Mouse (Mus musculus) ovary, adult 18-20 months (tissue): ENCODE measurements at regions not wholly inside any gene's neighbourhood (a gene's known extent, or its start where the extent isn't known, plus 50 kb on each side); places are given as distances from the start of the nearest gene placed in this dataset.
"Not testable (repeated sequence)": the region's sequence is repeated elsewhere in the genome, so short reads cannot be mapped to it uniquely, and the experiment has no call there.

ENCODE experiments used
- DNase-seq: peaks from one replicate; pipeline ENCODE4 v3.0.0; 2022; ENCODE audit warnings: low spot score, mixed read lengths

GRCm38 (mm10) chr15:38409168-38409567 is 983.8 kb downstream of the 4930447A16Rik start:
- no peak for DNase-seq

DNA sequence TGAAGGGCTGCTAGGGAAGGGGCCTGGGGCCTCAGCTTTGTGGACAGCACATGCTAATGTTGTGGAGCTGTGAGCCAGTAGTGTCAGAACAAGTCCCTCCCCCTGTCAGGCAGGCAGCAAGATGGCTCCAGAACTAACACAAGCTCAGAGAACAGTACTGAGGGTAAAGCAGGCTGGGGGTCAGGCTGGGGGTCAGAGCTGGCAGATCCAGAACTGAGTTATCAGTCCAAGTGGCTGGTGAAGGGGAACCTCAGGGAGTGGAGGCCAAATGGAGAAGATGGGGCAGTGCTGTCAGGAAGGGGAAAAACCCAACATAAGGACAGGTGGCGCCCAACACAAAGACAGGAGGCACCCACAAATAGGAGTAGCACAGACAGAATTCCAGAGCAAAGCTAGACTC is 985.1 kb downstream of the 4930447A16Rik start:
- DNase-seq: no peak

DNA sequence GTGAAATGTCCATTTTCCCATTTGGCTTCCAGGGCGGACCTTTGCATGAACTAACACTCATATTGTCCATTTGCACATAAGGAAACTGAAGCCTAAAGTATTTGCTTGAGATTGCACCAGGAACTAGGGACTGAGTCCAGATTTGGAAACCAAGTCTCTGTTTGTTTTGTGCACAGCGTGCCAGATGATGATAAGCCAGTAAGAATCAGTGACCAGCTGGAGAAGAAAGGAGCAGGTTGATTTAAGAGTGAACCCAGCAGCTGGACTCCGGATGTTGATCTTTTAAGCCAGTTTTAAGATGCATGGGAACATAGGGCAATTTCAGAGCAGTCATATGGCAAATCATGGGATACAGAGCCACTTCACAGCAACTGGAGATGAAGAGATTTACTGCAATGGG is 987.1 kb downstream of the 4930447A16Rik start:
- no peak for DNase-seq

GRCm38 (mm10) chr15:38413329-38413728 is 988.0 kb downstream of the 4930447A16Rik start:
- no peak for DNase-seq

DNA sequence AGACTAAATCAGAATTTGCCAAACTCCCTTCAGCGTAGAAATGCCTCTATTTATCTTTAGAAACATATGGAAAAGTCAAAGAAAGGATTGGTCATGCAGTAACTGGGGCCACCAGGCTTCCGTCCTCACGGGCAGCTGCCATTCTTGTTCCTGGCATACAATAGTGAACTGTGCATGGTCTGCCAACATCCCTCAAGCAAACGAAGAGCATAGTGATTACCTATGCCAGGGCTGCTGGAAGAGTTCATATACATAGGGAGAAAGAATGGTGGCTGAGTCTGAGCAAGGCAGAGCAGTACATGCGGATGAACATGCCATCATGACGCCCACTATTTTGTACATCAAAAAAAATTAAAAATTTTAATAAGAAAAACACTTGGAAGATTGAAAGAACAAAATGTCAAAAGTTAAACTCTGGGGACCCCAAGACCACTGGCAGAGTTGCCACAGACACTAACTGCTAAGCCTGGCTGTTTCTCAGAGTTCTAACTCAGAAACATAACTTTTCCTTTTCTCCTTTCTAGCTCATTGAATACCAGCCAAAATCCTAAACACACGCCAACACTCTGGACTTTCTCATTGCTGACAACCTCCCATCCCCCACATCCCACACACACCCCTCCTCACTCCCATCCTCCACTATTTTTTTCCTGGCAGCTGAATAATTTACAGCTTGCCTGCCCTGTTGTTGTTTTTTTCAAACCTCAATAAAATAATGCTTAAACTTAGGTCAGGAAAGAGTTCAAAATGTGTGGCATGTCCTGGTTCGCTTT is 989.1 kb downstream of the 4930447A16Rik start:
- no peak for DNase-seq

DNA sequence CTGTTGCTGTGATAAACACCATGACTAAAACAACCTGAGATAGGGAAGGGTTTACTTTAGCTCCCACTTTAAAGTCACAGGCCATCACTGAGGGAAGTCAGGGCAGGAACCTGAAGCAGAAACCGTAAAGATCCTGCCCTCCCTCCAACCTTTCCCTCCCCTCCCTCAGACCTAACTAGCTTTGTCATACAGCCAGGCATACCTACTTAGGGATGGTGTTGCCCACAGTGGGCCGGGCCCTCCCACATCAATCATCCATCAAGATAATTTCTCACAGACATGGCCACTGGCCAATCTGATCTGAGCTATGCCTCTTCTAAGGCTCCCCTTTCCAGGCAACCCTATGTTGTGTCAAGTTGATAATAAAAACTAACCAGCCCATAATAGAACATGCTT is 989.7 kb downstream of the 4930447A16Rik start:
- DNase-seq: no peak

- DNase-seq: no peak
These were observed 994.3 kb downstream of the 4930447A16Rik start for GRCm38 (mm10) chr15:38419621-38420020.

DNA sequence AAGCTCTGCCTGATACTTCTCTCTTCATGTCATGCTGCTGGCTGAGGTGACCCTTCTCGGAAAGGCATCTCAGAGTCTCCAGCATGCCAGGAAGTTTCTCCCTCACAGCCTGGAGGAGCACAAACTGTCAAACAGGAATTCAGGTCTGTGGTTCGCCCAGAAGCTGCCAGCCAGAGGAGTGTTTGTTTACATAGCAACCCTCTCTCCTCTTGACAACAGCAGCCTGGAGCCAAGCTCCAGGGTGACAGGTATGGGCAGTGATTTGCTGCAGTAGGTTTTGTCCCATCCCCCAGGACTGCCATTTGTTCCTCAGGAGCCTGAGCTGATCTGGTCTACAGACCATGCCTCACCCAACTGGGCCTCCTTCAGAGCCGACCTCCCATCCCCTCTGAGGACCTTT is 995.4 kb downstream of the 4930447A16Rik start:
- DNase-seq: no peak

DNA sequence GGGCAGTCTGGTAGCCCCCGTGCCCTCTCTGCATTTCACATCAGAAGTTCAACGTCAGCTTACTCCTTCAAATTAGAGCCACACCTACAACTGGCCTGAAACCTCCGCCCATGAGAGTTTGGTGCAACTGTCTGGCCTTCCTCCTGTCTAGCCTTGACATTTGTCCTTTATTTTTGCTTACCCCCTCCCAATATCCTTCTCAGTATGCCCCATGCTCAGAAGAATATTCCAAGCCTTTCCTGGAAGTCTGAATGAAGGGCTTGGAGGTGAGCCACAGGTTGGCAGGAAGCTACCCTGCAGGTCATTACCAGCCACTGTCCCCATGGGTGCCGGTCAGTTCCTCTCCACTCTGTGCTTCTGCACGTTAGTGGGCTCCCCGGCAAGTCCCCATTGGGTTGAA is 997.4 kb downstream of the 4930447A16Rik start:
- no peak for DNase-seq

DNA sequence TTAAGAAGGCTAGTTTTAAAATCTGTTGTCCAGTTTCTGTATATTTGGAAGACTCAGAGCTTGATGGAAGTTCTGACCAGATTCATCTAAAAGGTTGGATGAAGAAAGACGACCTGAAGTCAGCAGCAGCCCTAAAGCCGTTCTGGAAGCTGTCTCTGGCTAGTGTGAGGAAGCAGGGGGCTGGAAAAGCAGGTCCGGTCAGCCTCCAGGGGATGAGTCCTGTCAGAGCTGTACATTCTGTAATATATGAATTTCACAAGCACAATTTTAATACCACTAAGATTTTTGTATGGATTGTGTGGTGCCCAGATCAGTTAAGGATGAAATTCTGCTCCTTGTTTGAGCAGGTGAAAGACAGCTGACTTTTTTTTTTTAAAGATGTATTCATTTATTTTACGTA is 1000.2 kb downstream of the 4930447A16Rik start:
- DNase-seq: no peak

DNA sequence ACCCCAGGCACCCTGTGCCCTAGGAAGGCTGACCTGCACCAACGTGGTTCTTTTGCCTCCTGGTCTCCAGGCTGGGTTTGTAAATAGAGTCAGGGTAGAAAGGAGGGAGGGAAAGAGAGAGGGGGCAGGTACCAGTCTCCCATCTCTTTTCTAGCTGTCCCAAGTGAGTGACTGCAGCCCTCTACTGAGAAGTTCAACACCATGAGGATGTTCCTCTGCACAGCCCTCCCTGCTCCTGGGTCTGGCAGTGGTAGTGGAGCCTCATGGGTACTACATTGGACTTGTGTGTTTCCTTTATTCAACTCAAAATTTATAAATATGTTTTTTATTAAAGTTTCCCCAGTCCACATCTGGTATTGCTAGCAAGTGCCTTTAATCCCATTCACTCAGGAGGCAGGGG is 1002.6 kb downstream of the 4930447A16Rik start:
- DNase-seq: no peak

- DNase-seq: no peak
These were observed 1006.3 kb downstream of the 4930447A16Rik start for GRCm38 (mm10) chr15:38431668-38432067.

DNA sequence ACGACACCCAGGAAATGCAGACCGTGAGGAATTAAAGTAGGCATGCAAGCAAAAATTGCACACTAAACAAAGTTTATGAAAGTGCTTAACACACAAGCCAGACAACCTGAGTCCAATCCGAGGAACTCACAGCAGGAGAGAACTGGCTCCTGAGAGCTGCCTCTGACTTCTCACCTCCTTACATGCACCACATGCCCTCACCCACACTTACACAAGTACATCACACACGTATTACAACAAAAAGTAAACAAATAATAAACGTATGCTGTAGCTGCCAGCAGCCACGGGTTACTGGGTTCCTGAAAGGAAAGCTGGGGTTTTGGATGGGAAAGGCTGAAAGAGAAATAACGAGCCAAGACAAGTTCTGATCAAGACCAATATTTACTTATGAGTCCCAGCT is 1008.0 kb downstream of the 4930447A16Rik start:
- DNase-seq: no peak

GRCm38 (mm10) chr15:38434239-38434638 is 1008.9 kb downstream of the 4930447A16Rik start:
- DNase-seq: not testable (repeated sequence)
